Mouse (Mus musculus) forebrain, embryonic 15.5 days (tissue): Measurements from ENCODE around the gene Olfr972. TPM values are rescaled to one million over a fixed set of nuclear protein-coding genes. Genes with fewer than 3 reads are reported as not detected.
"Not testable (repeated sequence)": the region's sequence is repeated elsewhere in the genome, so short reads cannot be mapped to it uniquely, and the experiment has no call there.

ENCODE experiments used
- ATAC-seq: fragments of 200-750 bp; cut with Nextera tagmentation; replicated peaks from 2 replicates; pipeline ENCODE4 v1.8.0; 2017; ENCODE audit warnings: mild to moderate bottlenecking, moderate TSS enrichment, moderate library complexity
- H3K27ac ChIP-seq: fragments of 300-500 bp; sonication (generic); replicated peaks from 2 replicates; pipeline ENCODE4 v1.5.1; 2015; ENCODE audit warnings: mild to moderate bottlenecking, inconsistent platforms
- H3K27me3 ChIP-seq: fragments of 300-500 bp; sonication (generic); 2 replicates; pipeline ENCODE4 v1.6.1; 2015; ENCODE audit warnings: inconsistent platforms
- H3K36me3 ChIP-seq: fragments of 300-500 bp; sonication (generic); 2 replicates; pipeline ENCODE4 v1.6.1; 2015; ENCODE audit warnings: mild to moderate bottlenecking, inconsistent platforms
- H3K4me1 ChIP-seq: fragments of 300-500 bp; sonication (generic); 2 replicates; pipeline ENCODE4 v1.6.1; 2015; ENCODE audit warnings: inconsistent platforms
- H3K4me2 ChIP-seq: fragments of 300-500 bp; sonication (generic); replicated peaks from 2 replicates; pipeline ENCODE4 v1.6.1; 2015; ENCODE audit warnings: mild to moderate bottlenecking, inconsistent platforms
- H3K4me3 ChIP-seq: fragments of 300-500 bp; sonication (generic); 2 replicates; pipeline ENCODE4 v1.5.1; 2015; ENCODE audit warnings: mild to moderate bottlenecking, inconsistent platforms
- H3K9ac ChIP-seq: fragments of 300-500 bp; sonication (generic); replicated peaks from 2 replicates; pipeline ENCODE4 v1.6.1; 2015; ENCODE audit warnings: mild to moderate bottlenecking, inconsistent platforms
- H3K9me3 ChIP-seq: fragments of 300-500 bp; sonication (generic); 2 replicates; pipeline ENCODE4 v1.6.1; 2016; ENCODE audit warnings: inconsistent platforms
- WGBS: fragments of 180-500 bp; shearing (Covaris S2); methylation state at CpG from one replicate; pipeline ENCODE4 v1.1.7; 2015; ENCODE audit warnings: mixed read lengths; 5-methylcytosine and 5-hydroxymethylcytosine counted together
- polyA plus RNA-seq: library from polyadenylated mRNA; unstranded; fragments of >200 nt; fragmentation: Nextera tagmentation; extraction: Ambion mirVana; gene quantifications from 2 replicates; pipeline ENCODE4 v1.2.1, GENCODE M21; 2015

Olfr972 gene
- not detected in 2 replicates for polyA plus RNA-seq

GRCm38 (mm10) chr9:39866122-39866521, at the start of gene Olfr972:
Gene Olfr972 (plus strand): TSS chr9:39866422.
- Histone ChIP-seq H3K9ac (no peak within 1 kb of the TSS), H3K4me2 (no peak within 1 kb of the TSS), H3K4me1 (no peaks in the 10 kb centered on the region), H3K4me3 (no peak within 1 kb of the TSS), H3K27ac (no peak within 1 kb of the TSS), H3K36me3 (no peaks in the 10 kb centered on the region), H3K9me3 (no peaks in the 10 kb centered on the region), H3K27me3 (no peaks in the 10 kb centered on the region)
- ATAC-seq: no peak
- 63% methylated on average over 2 of the region's 2 CpGs for WGBS

- not testable (repeated sequence) for H3K9ac ChIP-seq, ATAC-seq, H3K4me2 ChIP-seq, H3K4me1 ChIP-seq, H3K4me3 ChIP-seq, H3K27ac ChIP-seq, H3K36me3 ChIP-seq, H3K27me3 ChIP-seq, H3K9me3 ChIP-seq
- 94% methylated on average over 2 of the region's 2 CpGs for WGBS
Measured at GRCm38 (mm10) chr9:39836576-39836975, 29.6 kb upstream of the Olfr972 start, which contains the start of gene Olfr971. Gene Olfr971 (plus strand): TSS chr9:39836876.

GRCm38 (mm10) chr9:39871986-39872385, 5.8 kb downstream of the Olfr972 start:
- H3K4me2 ChIP-seq, H3K4me3 ChIP-seq, H3K4me1 ChIP-seq, H3K36me3 ChIP-seq, H3K9me3 ChIP-seq, H3K9ac ChIP-seq, H3K27ac ChIP-seq, ATAC-seq, H3K27me3 ChIP-seq: not testable (repeated sequence)
- 91% methylated on average over 1 of the region's 1 CpGs for WGBS

- no CpG with 5 or more reads among the region's 4 CpGs for WGBS
Measured at GRCm38 (mm10) chr9:39877541-39878396, 11.5 kb downstream of the Olfr972 start.

GRCm38 (mm10) chr9:39905106-39905505, 38.9 kb downstream of the Olfr972 start:
- no peak overlapping the region for H3K4me3 ChIP-seq
- H3K27me3 ChIP-seq: no peaks in the 10 kb centered on the region
- no peaks in the 10 kb centered on the region for H3K4me1 ChIP-seq
- 87% methylated on average over 6 of the region's 6 CpGs for WGBS
- no peak overlapping the region for H3K27ac ChIP-seq
- H3K36me3 ChIP-seq: no peaks in the 10 kb centered on the region
- ATAC-seq: no peak
- H3K9ac ChIP-seq: no peak overlapping the region
- no peak overlapping the region for H3K4me2 ChIP-seq
- H3K9me3 ChIP-seq: no peaks in the 10 kb centered on the region

More at GRCm38 (mm10) chr9:39877541-39878396, 11.5 kb downstream of the Olfr972 start:
- not testable (repeated sequence) for H3K36me3 ChIP-seq, H3K4me3 ChIP-seq, H3K4me2 ChIP-seq, H3K27ac ChIP-seq, H3K9ac ChIP-seq, H3K4me1 ChIP-seq, H3K9me3 ChIP-seq, H3K27me3 ChIP-seq
- peak; percentile 89 for ATAC-seq

- H3K27me3 ChIP-seq: no peaks in the 10 kb centered on the region
- no peaks in the 10 kb centered on the region for H3K4me1 ChIP-seq
- H3K9me3 ChIP-seq: no peaks in the 10 kb centered on the region
- H3K9ac ChIP-seq: no peak within 1 kb of the TSS
- no peak within 1 kb of the TSS for H3K27ac ChIP-seq
- H3K4me2 ChIP-seq: no peak within 1 kb of the TSS
- H3K36me3 ChIP-seq: no peaks in the 10 kb centered on the region
- ATAC-seq: no peak
- no peak within 1 kb of the TSS for H3K4me3 ChIP-seq
- WGBS: 75% methylated on average over 2 of the region's 2 CpGs
Measured at GRCm38 (mm10) chr9:39907036-39907435, 40.8 kb downstream of the Olfr972 start, which contains the start of gene Olfr229. Gene Olfr229 (plus strand): TSS chr9:39907336.

- ATAC-seq: no peak
- 93% methylated on average over 3 of the region's 3 CpGs for WGBS
Measured at GRCm38 (mm10) chr9:39909939-39910338, 43.7 kb downstream of the Olfr972 start.

More at GRCm38 (mm10) chr9:39909939-39910338, 43.7 kb downstream of the Olfr972 start:
- H3K4me2 ChIP-seq: no peak overlapping the region
- H3K27me3 ChIP-seq: no peaks in the 10 kb centered on the region
- no peaks in the 10 kb centered on the region for H3K9me3 ChIP-seq
- H3K36me3 ChIP-seq: no peaks in the 10 kb centered on the region
- H3K27ac ChIP-seq: no peak overlapping the region
- no peak overlapping the region for H3K4me3 ChIP-seq
- no peaks in the 10 kb centered on the region for H3K4me1 ChIP-seq
- H3K9ac ChIP-seq: no peak overlapping the region

Other genes with a start within 250 kb of the Olfr972 start
- not detected in 2 replicates for gene Olfr960, start 245.0 kb upstream of the Olfr972 start, polyA plus RNA-seq
- not detected in 2 replicates for gene Olfr961, start 221.3 kb upstream of the Olfr972 start, polyA plus RNA-seq
- not detected in 2 replicates for gene Olfr963, start 199.2 kb upstream of the Olfr972 start, polyA plus RNA-seq
- gene Olfr149, start 159.3 kb upstream of the Olfr972 start, polyA plus RNA-seq: not detected in 2 replicates
- not detected in 2 replicates for gene Olfr965, start 155.1 kb upstream of the Olfr972 start, polyA plus RNA-seq
- not detected in 2 replicates for gene Olfr150, start 135.4 kb upstream of the Olfr972 start, polyA plus RNA-seq
- not detected in 2 replicates for gene Olfr967, start 120.2 kb upstream of the Olfr972 start, polyA plus RNA-seq
- not detected in 2 replicates for gene Olfr968, start 83.2 kb upstream of the Olfr972 start, polyA plus RNA-seq
- gene Olfr969, start 75.5 kb upstream of the Olfr972 start, polyA plus RNA-seq: not detected in 2 replicates
- not detected in 2 replicates for gene Olfr970, start 57.6 kb upstream of the Olfr972 start, polyA plus RNA-seq
- not detected in 2 replicates for gene Olfr971, start 29.5 kb upstream of the Olfr972 start, polyA plus RNA-seq
- not detected in 2 replicates for gene Olfr229, start 40.9 kb downstream of the Olfr972 start, polyA plus RNA-seq
- gene Olfr974, start 71.1 kb downstream of the Olfr972 start, polyA plus RNA-seq: not detected in 2 replicates
- gene Olfr975, start 85.6 kb downstream of the Olfr972 start, polyA plus RNA-seq: not detected in 2 replicates
- not detected in 2 replicates for gene Olfr976, start 94.7 kb downstream of the Olfr972 start, polyA plus RNA-seq
- gene Olfr978, start 125.7 kb downstream of the Olfr972 start, polyA plus RNA-seq: not detected in 2 replicates
- not detected in 2 replicates for gene Olfr979, start 137.0 kb downstream of the Olfr972 start, polyA plus RNA-seq
- gene Olfr980, start 143.2 kb downstream of the Olfr972 start, polyA plus RNA-seq: not detected in 2 replicates
- not detected in 2 replicates for gene Olfr981, start 155.0 kb downstream of the Olfr972 start, polyA plus RNA-seq
- not detected in 2 replicates for gene Olfr982, start 207.4 kb downstream of the Olfr972 start, polyA plus RNA-seq
- gene Olfr983, start 227.2 kb downstream of the Olfr972 start, polyA plus RNA-seq: not detected in 2 replicates
- not detected in 2 replicates for gene Olfr984, start 247.8 kb downstream of the Olfr972 start, polyA plus RNA-seq